ENCODE assay signal across 8 mouse cellular contexts in genomic region chr9:64050513-64051065, GRCm38 (mm10). TPM values are rescaled to one million over a fixed set of nuclear protein-coding genes. Genes with fewer than 3 reads are reported as not detected.
DNase-seq lines count a peak whose midpoint lies in the region; ATAC-seq and TF ChIP-seq lines count a peak whose summit lies in the region.

No protein-coding gene starts in this region.

- H3K4me1 ChIP-seq in embryonic facial prominence, embryonic 10.5 days, result peaks cover 47% of the 10 kb centered on the region
- H3K4me1 ChIP-seq in liver, postnatal 0 days (ENCODE audit: insufficient read depth), result peaks cover 54% of the 10 kb centered on the region

- no peak for TF ChIP-seq CTCF in liver, postnatal 0 days (IDR thresholded peaks at IDR 0.05; ENCODE audit: low read depth)

- peak; percentile 22; the same call in 1 of the 2 replicates for ATAC-seq in liver, postnatal 0 days

- no peaks in the 10 kb centered on the region for H3K9me3 ChIP-seq in embryonic facial prominence, embryonic 10.5 days
- H3K9me3 ChIP-seq in liver, postnatal 0 days (ENCODE audit: low read length), result no peaks in the 10 kb centered on the region

- DNase-seq in lung, adult 18-20 months, result peak; percentile 33 to 56
- DNase-seq in lung, postnatal 14 days, result no peak
- DNase-seq in embryonic facial prominence, embryonic 10.5 days (ENCODE audit: low spot score), result no peak
- peak; percentile 23 for DNase-seq in heart, postnatal 4 days
- no peak for DNase-seq in liver, postnatal 0 days
- no peak for DNase-seq in urinary bladder, adult 2 months (ENCODE audit: low spot score)
- no peak for DNase-seq in T-cell, adult 2 months (ENCODE audit: low spot score)
- DNase-seq in spleen, postnatal 36 days (ENCODE audit: low spot score in 2 of 2), result no peak

- H3K4me2 ChIP-seq in liver, postnatal 0 days (ENCODE audit: low read depth, low read length), result peak overlapping the region; percentile 70

- H3K27me3 ChIP-seq in embryonic facial prominence, embryonic 10.5 days (replicated peaks; ENCODE audit: low read depth, poor library complexity, severe bottlenecking), result peaks cover 14% of the 10 kb centered on the region; the same call in 1 of the 2 replicates
- H3K27me3 ChIP-seq in liver, postnatal 0 days (ENCODE audit: insufficient read depth, low read length), result no peaks in the 10 kb centered on the region

- 41% methylated on average over 8 of the region's 8 CpGs for WGBS in embryonic facial prominence, embryonic 10.5 days
- 31% methylated on average over 8 of the region's 8 CpGs for WGBS in liver, postnatal 0 days (ENCODE audit: insufficient replicate concordance)

- no peaks in the 10 kb centered on the region for H3K36me3 ChIP-seq in embryonic facial prominence, embryonic 10.5 days (replicated peaks)
- no peaks in the 10 kb centered on the region for H3K36me3 ChIP-seq in liver, postnatal 0 days (replicated peaks; ENCODE audit: insufficient read depth, low read length)

- no peak for TF ChIP-seq EP300 in liver, postnatal 0 days (IDR thresholded peaks at IDR 0.05; ENCODE audit: low read depth)

- H3K4me3 ChIP-seq in embryonic facial prominence, embryonic 10.5 days, result peak overlapping the region; percentile 58
- H3K4me3 ChIP-seq in liver, postnatal 0 days (ENCODE audit: low read depth, low read length), result peak overlapping the region; percentile 44; the same call in 1 of the 2 replicates

- H3K27ac ChIP-seq in embryonic facial prominence, embryonic 10.5 days (replicated peaks), result peak overlapping the region; percentile 78
- peak overlapping the region; percentile 95 for H3K27ac ChIP-seq in liver, postnatal 0 days (ENCODE audit: low read depth)

- peak overlapping the region; percentile 57; the same call in 1 of the 2 replicates for H3K9ac ChIP-seq in liver, postnatal 0 days (replicated peaks)

RNA-seq across cellular contexts. Expression of gene Smad6, which starts 28.7 kb away (rescaled TPM):
- polyA plus RNA-seq in embryonic facial prominence, embryonic 10.5 days (2016; fragmentation: Nextera tagmentation; extraction: Ambion mirVana), result 7.2 and 7.3 TPM in 2 replicates
- total RNA-seq in heart, postnatal 4 days (2021), result 10 to 100 TPM; 18.5 to 20.1 TPM
- polyA plus RNA-seq in liver, postnatal 0 days (2015; fragmentation: Nextera tagmentation; extraction: Ambion mirVana), result 1.8 and 2.9 TPM in 2 replicates
- 20.6 and 21.8 TPM in 2 replicates for polyA plus RNA-seq in urinary bladder, adult 2 months (2012; rRNA removed)

Comparison
In these comparisons a context has a peak if more than half of its experiments do, and no peak if none do; other contexts are left out.
1. DNase-seq: peak in lung, adult 18-20 months (2 of 2) and heart, postnatal 4 days (single experiment); none in lung, postnatal 14 days (single experiment), embryonic facial prominence, embryonic 10.5 days (single experiment), liver, postnatal 0 days (single experiment), urinary bladder, adult 2 months (single experiment), T-cell, adult 2 months (single experiment) and spleen, postnatal 36 days (0 of 2).